Mouse (Mus musculus) lung, postnatal 0 days (tissue): ENCODE results near the gene Trmt61a. TPM values are rescaled to one million over a fixed set of nuclear protein-coding genes. Genes with fewer than 3 reads are reported as not detected.

ENCODE experiments used
- ATAC-seq: fragments of 200-750 bp; cut with Nextera tagmentation; 2 replicates; pipeline ENCODE4 v1.8.0; 2017; ENCODE audit warnings: moderate library complexity
- DNase-seq: peaks from one replicate; pipeline ENCODE4 v3.0.0-alpha.2; 2016; ENCODE audit warnings: low spot score
- H3K27ac ChIP-seq: fragments of 300-500 bp; sonication (generic); 2 replicates; pipeline ENCODE4 v1.5.1; 2014; ENCODE audit warnings: antibody characterized with exemption, mild to moderate bottlenecking, low read length, mixed read lengths
- H3K27me3 ChIP-seq: fragments of 300-500 bp; sonication (generic); replicated peaks from 2 replicates; pipeline ENCODE4 v1.6.1; 2014; ENCODE audit warnings: low read length, mixed read lengths; ENCODE audit not compliant: insufficient read depth
- H3K36me3 ChIP-seq: fragments of 300-500 bp; sonication (generic); 2 replicates; pipeline ENCODE4 v1.6.1; 2014; ENCODE audit warnings: low read length, mixed read lengths; ENCODE audit not compliant: insufficient read depth
- H3K4me1 ChIP-seq: fragments of 300-500 bp; sonication (generic); 2 replicates; pipeline ENCODE4 v1.6.1; 2014; ENCODE audit warnings: antibody characterized with exemption, low read depth, low read length, mixed read lengths; ENCODE audit not compliant: insufficient read depth
- H3K4me2 ChIP-seq: fragments of 300-500 bp; sonication (generic); replicated peaks from 2 replicates; pipeline ENCODE4 v1.6.1; 2014; ENCODE audit warnings: low read depth, mild to moderate bottlenecking, low read length, moderate library complexity, mixed read lengths
- H3K4me3 ChIP-seq: fragments of 300-500 bp; sonication (generic); 2 replicates; pipeline ENCODE4 v1.5.1; 2014; ENCODE audit warnings: low read depth, low read length
- H3K9ac ChIP-seq: fragments of 300-500 bp; sonication (generic); replicated peaks from 2 replicates; pipeline ENCODE4 v1.6.1; 2014; ENCODE audit warnings: low read depth, mild to moderate bottlenecking
- H3K9me3 ChIP-seq: fragments of 300-500 bp; sonication (generic); 2 replicates; pipeline ENCODE4 v1.6.1; 2016; ENCODE audit warnings: low read length, mixed read lengths
- CTCF ChIP-seq: IDR thresholded peaks from 2 replicates; pipeline ENCODE4 v1.5.1; 2016; ENCODE audit warnings: antibody characterized with exemption, mild to moderate bottlenecking
- EP300 ChIP-seq: IDR thresholded peaks from 2 replicates; pipeline ENCODE4 v1.6.1; 2016; ENCODE audit warnings: antibody characterized with exemption, mild to moderate bottlenecking, control low read depth
- WGBS: fragments of 180-500 bp; shearing (Covaris S2); extraction: QIAGEN DNeasy Blood & Tissue Kit; methylation state at CpG from one replicate; pipeline ENCODE4 v1.1.7; 2014; 5-methylcytosine and 5-hydroxymethylcytosine counted together
- polyA plus RNA-seq: library from polyadenylated mRNA; unstranded; fragments of >200 nt; fragmentation: Nextera tagmentation; extraction: Ambion mirVana; gene quantifications from 2 replicates; pipeline ENCODE4 v1.2.1, GENCODE M21; 2015

Gene Trmt61a
- polyA plus RNA-seq = 4.3 and 4.5 TPM in 2 replicates

- peak within 1 kb of the TSS; percentile 69 for H3K4me3 ChIP-seq
- peaks cover 7% of the 10 kb centered on the region; the same call in 1 of the 2 replicates for H3K27me3 ChIP-seq
- H3K4me1 ChIP-seq = peaks cover 14% of the 10 kb centered on the region
- H3K36me3 ChIP-seq = no peaks in the 10 kb centered on the region
- ATAC-seq (peak; percentile 93), DNase-seq (peak; percentile 97)
- TF ChIP-seq CTCF = no peak
- under 1% methylated on average over 51 of the region's 51 CpGs for WGBS
- peak within 1 kb of the TSS; percentile 89 for H3K27ac ChIP-seq
- H3K9ac ChIP-seq = peak within 1 kb of the TSS; percentile 26
- peak within 1 kb of the TSS; percentile 96 for H3K4me2 ChIP-seq
- H3K9me3 ChIP-seq = no peaks in the 10 kb centered on the region
These were observed at the start of gene Trmt61a for GRCm38 (mm10) chr12:111677882-111678669. Gene Trmt61a (plus strand): TSS chr12:111678105.

GRCm38 (mm10) chr12:111648061-111648645 is 29.8 kb upstream of the Trmt61a start:
- Histone ChIP-seq H3K27me3 (no peaks in the 10 kb centered on the region), H3K4me3 (no peak overlapping the region), H3K4me2 (no peak overlapping the region), H3K9me3 (no peaks in the 10 kb centered on the region), H3K27ac (no peak overlapping the region), H3K36me3 (peaks cover 14% of the 10 kb centered on the region; the same call in 1 of the 2 replicates), H3K9ac (no peak overlapping the region), H3K4me1 (no peaks in the 10 kb centered on the region)
- 44% methylated on average over 6 of the region's 6 CpGs for WGBS
- TF ChIP-seq EP300 = no peak
- peak; percentile 87 for TF ChIP-seq CTCF
- DNase-seq (peak; percentile 61), ATAC-seq (peak; percentile 67)

GRCm38 (mm10) chr12:111652953-111653352 is 25.0 kb upstream of the Trmt61a start:
- H3K27me3 ChIP-seq = no peaks in the 10 kb centered on the region
- no peaks in the 10 kb centered on the region for H3K4me1 ChIP-seq
- no peak overlapping the region for H3K4me3 ChIP-seq
- H3K36me3 ChIP-seq = peaks cover 22% of the 10 kb centered on the region
- ATAC-seq (no peak), DNase-seq (no peak)
- 87% methylated on average over 3 of the region's 3 CpGs for WGBS
- H3K27ac ChIP-seq = no peak overlapping the region
- TF ChIP-seq CTCF (no peak), EP300 (no peak)
- no peak overlapping the region for H3K9ac ChIP-seq
- H3K9me3 ChIP-seq = no peaks in the 10 kb centered on the region
- H3K4me2 ChIP-seq = no peak overlapping the region

GRCm38 (mm10) chr12:111653434-111653833 is 24.5 kb upstream of the Trmt61a start:
- no peak overlapping the region for H3K4me3 ChIP-seq

GRCm38 (mm10) chr12:111655695-111656094 is 22.2 kb upstream of the Trmt61a start:
- no peaks in the 10 kb centered on the region for H3K27me3 ChIP-seq
- TF ChIP-seq EP300 (no peak), CTCF (no peak)
- ATAC-seq = no peak
- DNase-seq = no peak
- no peak overlapping the region for H3K4me2 ChIP-seq
- H3K27ac ChIP-seq = no peak overlapping the region
- no peak overlapping the region for H3K4me3 ChIP-seq
- 90% methylated on average over 11 of the region's 11 CpGs for WGBS
- H3K4me1 ChIP-seq = no peaks in the 10 kb centered on the region
- H3K9me3 ChIP-seq = no peaks in the 10 kb centered on the region
- peaks cover 17% of the 10 kb centered on the region for H3K36me3 ChIP-seq
- no peak overlapping the region for H3K9ac ChIP-seq

More at GRCm38 (mm10) chr12:111653434-111653833, 24.5 kb upstream of the Trmt61a start:
- H3K27ac ChIP-seq = no peak overlapping the region
- H3K27me3 ChIP-seq = no peaks in the 10 kb centered on the region
- ATAC-seq (peak; percentile 54; the same call in 1 of the 2 replicates), DNase-seq (peak; percentile 86)
- H3K4me1 ChIP-seq = no peaks in the 10 kb centered on the region
- H3K9ac ChIP-seq = no peak overlapping the region
- 30% methylated on average over 3 of the region's 3 CpGs for WGBS
- no peak overlapping the region for H3K4me2 ChIP-seq
- TF ChIP-seq CTCF = peak; percentile 91
- TF ChIP-seq EP300 = no peak
- H3K36me3 ChIP-seq = peaks cover 22% of the 10 kb centered on the region
- no peaks in the 10 kb centered on the region for H3K9me3 ChIP-seq

- Histone ChIP-seq H3K27ac (no peak overlapping the region), H3K4me3 (no peak overlapping the region), H3K4me2 (no peak overlapping the region), H3K9me3 (no peaks in the 10 kb centered on the region), H3K9ac (no peak overlapping the region), H3K36me3 (peaks cover 8% of the 10 kb centered on the region), H3K27me3 (no peaks in the 10 kb centered on the region), H3K4me1 (peaks cover 8% of the 10 kb centered on the region; the same call in 1 of the 2 replicates)
- no peak for DNase-seq
- 94% methylated on average over 4 of the region's 4 CpGs for WGBS
- TF ChIP-seq CTCF (no peak), EP300 (no peak)
- no peak for ATAC-seq
These were observed 18.6 kb upstream of the Trmt61a start for GRCm38 (mm10) chr12:111659331-111659730.
